Mouse (Mus musculus) C2C12 (cell line): ENCODE results near the gene Tbc1d16.

Experiments used
- CEBPB ChIP-seq: IDR thresholded peaks from one replicate; pipeline ENCODE4 v1.6.1; 2011; ENCODE audit warnings: low read depth, mild to moderate bottlenecking, control low read depth, moderate library complexity
- CTCF ChIP-seq: IDR thresholded peaks from one replicate; pipeline ENCODE4 v1.5.1; 2011; ENCODE audit not compliant: control insufficient read depth, insufficient read depth, insufficient read length
- FOSL1 ChIP-seq: IDR thresholded peaks from one replicate; pipeline ENCODE4 v1.8.0; 2011; ENCODE audit warnings: mild to moderate bottlenecking, low read length; ENCODE audit not compliant: poor library complexity, insufficient read depth, severe bottlenecking
- MAX ChIP-seq: IDR thresholded peaks from one replicate; pipeline ENCODE4 v1.6.1; 2011; ENCODE audit warnings: mild to moderate bottlenecking, control low read depth
- MYOG ChIP-seq: IDR thresholded peaks from one replicate; pipeline ENCODE4 v1.6.1; 2011; ENCODE audit not compliant: control insufficient read depth, insufficient read length; ENCODE audit errors: extremely low read depth
- USF1 ChIP-seq: IDR thresholded peaks from one replicate; pipeline ENCODE4 v1.6.1; 2011; ENCODE audit warnings: low read depth, mild to moderate bottlenecking, control low read depth, moderate library complexity

DNA sequence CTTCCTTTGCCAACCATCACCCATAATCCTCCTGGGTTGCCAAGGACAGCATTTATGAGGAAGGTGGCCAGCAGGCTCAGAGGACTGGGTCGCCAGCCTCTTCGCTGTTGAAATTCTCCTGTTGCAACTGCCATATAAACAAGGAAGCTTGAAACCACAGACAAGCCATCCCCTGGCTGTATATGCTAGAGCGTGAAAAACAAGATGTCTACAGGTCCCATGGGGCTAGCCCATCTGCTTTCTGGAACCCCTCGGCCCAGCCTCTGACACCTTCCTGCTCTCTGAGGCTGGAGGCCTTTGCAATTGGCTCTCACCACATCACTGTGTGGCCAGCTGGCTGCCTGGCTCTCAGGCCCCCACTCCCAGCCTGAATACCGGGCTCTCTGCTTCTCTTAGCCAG lies 105.9 kb downstream of the Tbc1d16 start:
- TF ChIP-seq USF1 (no peak), MYOG (no peak), CTCF (no peak), CEBPB (no peak), MAX (no peak), FOSL1 (no peak)
